Mouse (Mus musculus): ENCODE results near the gene Rab1a.

DNA sequence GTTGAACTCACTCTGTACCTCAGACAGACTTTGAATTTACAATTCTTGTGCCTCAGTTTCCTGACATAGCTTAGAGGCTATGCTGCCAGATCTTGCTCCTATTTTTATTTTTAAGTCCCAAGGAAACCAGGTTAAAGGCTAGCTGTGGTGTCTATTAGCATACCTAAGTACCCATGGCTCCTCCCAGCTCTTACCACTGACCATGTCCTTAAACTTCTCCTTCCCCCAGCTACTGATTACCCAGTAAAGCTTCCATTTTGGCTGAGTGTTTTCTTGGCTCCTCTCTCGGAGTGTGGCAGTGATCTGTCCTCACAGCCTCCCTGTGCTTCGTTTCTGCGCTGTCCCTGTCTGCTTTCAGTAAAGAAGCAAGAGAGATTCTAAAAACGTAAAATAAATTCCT is 35.2 kb upstream of the Rab1a start:
- no peak for TF ChIP-seq CTCF (IDR thresholded peaks at IDR 0.05; ENCODE audit: low read depth)
- TF ChIP-seq EP300 (IDR thresholded peaks at IDR 0.05; ENCODE audit: low read depth) = no peak
